8 mouse cellular contexts compared by ENCODE assay signal in the genomic region with DNA sequence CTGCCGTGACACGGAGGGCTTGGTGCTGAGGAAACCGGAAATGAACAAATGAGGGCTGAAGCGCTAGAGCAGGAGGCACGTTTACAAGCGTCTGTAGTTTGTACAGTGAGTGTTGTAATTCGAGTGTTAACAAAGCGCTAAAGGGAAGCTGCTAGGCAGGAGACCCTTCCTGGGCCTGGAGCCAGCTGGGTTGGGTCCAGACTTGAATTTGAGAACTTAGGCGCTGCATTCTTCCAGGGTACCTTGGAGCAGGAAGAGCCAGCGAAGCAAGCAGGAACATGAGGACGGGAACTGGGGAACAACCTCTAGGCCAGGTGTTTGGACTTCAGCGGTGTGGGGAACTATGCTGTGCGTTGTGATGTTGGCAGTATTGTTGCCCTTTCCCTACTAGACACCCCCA. TPM values are rescaled to one million over a fixed set of nuclear protein-coding genes. Genes with fewer than 3 reads are reported as not detected.
DNase-seq lines count a peak whose midpoint lies in the region; ATAC-seq lines count a peak whose summit lies in the region.

No protein-coding gene starts in this region.

- H3K27me3 ChIP-seq in heart, embryonic 11.5 days (ENCODE audit: control insufficient read depth, insufficient read depth, low read length): no peaks in the 10 kb centered on the region; the same call in 1 of the 2 replicates

- no peaks in the 10 kb centered on the region for H3K36me3 ChIP-seq in heart, embryonic 11.5 days (ENCODE audit: control insufficient read depth, insufficient read depth, low read length)

- no peak overlapping the region for H3K9ac ChIP-seq in heart, embryonic 11.5 days (ENCODE audit: low read depth, low read length)

- no peak overlapping the region for H3K4me3 ChIP-seq in heart, embryonic 11.5 days (ENCODE audit: low read depth, low read length)

- no peak for DNase-seq in heart, adult 8-10 months (ENCODE audit: low spot score)
- DNase-seq in R1 (ENCODE audit: low read depth, low spot score): peak; percentile 10
- peak; percentile 63 for DNase-seq in gonadal fat pad, adult 2 months (ENCODE audit: low read depth)
- DNase-seq in kidney, postnatal 36 days: peak; percentile 2 to 21
- DNase-seq in ovary, postnatal 36 days (ENCODE audit: low spot score): peak; percentile 33
- no peak for DNase-seq in frontal cortex, postnatal 25 days (ENCODE audit: low spot score in 2 of 2)
- no peak for DNase-seq in spleen, postnatal 4 days (ENCODE audit: low spot score in 2 of 2)

- peaks cover 7% of the 10 kb centered on the region for H3K4me1 ChIP-seq in heart, embryonic 11.5 days (ENCODE audit: control insufficient read depth, insufficient read depth, low read length)

- H3K4me2 ChIP-seq in heart, embryonic 11.5 days: peak overlapping the region; percentile 22; the same call in 1 of the 2 replicates

- no peak for ATAC-seq in heart, embryonic 11.5 days (replicated peaks; ENCODE audit: insufficient number of reproducible peaks, low FRiP score, low TSS enrichment)

- no peaks in the 10 kb centered on the region for H3K9me3 ChIP-seq in heart, embryonic 11.5 days (replicated peaks; ENCODE audit: control insufficient read depth, low read length)

- no peak overlapping the region for H3K27ac ChIP-seq in heart, embryonic 11.5 days (ENCODE audit: low read depth, low read length)

- 56% methylated on average over 13 of the region's 13 CpGs for WGBS in heart, embryonic 11.5 days (ENCODE audit: insufficient replicate concordance)

RNA-seq across cellular contexts. Expression of a gene that starts 46.9 kb away (rescaled TPM):
- polyA plus RNA-seq in heart, embryonic 11.5 days (2014; fragmentation: Nextera tagmentation; extraction: Ambion mirVana): 65.1 and 78.1 TPM in 2 replicates
- 10 to 100 TPM; 13.0 to 14.8 (median 14.0) TPM for total RNA-seq in heart, adult 8-10 months (2022)
- 10.1 and 12.9 TPM in 2 replicates for polyA plus RNA-seq in gonadal fat pad, adult 2 months (2012; rRNA removed)

RNA-seq across cellular contexts. Expression of a gene that starts 47.4 kb away (rescaled TPM):
- polyA plus RNA-seq in heart, embryonic 11.5 days (2014; fragmentation: Nextera tagmentation; extraction: Ambion mirVana): 1.00 and 1.2 TPM in 2 replicates
- under 1 TPM; 0.32 to 0.72 (median 0.49) TPM for total RNA-seq in heart, adult 8-10 months (2022)
- polyA plus RNA-seq in gonadal fat pad, adult 2 months (2012; rRNA removed): 2.7 and 3.8 TPM in 2 replicates

Comparison
In these comparisons a context has a peak if more than half of its experiments do, and no peak if none do; other contexts are left out.
1. DNase-seq: peak in R1 (single experiment), gonadal fat pad, adult 2 months (single experiment), kidney, postnatal 36 days (2 of 2) and ovary, postnatal 36 days (single experiment); none in heart, adult 8-10 months (single experiment), frontal cortex, postnatal 25 days (0 of 2) and spleen, postnatal 4 days (0 of 2).